In genomic region chr12:49945628-49946220, GRCm38 (mm10) we compare ENCODE assay signal across 12 mouse cellular contexts.
DNase-seq lines count a peak whose midpoint lies in the region; ATAC-seq and TF ChIP-seq lines count a peak whose summit lies in the region.
"Had no signal": no experiment of that assay in that cellular context is flagged by ENCODE, and none has a peak within 500 bp of the region (broad histone marks: within the 10 kb centered on the region; RNA-seq: fewer than 3 reads in every experiment).

No protein-coding gene starts in this region.

- H3K36me3 ChIP-seq in forebrain, postnatal 0 days (ENCODE audit: insufficient read depth) = no peaks in the 10 kb centered on the region
- no peaks in the 10 kb centered on the region for H3K36me3 ChIP-seq in midbrain, embryonic 15.5 days (replicated peaks)
- H3K36me3 ChIP-seq: embryonic facial prominence, embryonic 15.5 days; heart, embryonic 12.5 days had no signal

- peak overlapping the region; percentile 9; the same call in 1 of the 2 replicates for H3K4me2 ChIP-seq in forebrain, postnatal 0 days (ENCODE audit: low read depth)
- no peak overlapping the region for H3K4me2 ChIP-seq in midbrain, embryonic 15.5 days
- H3K4me2 ChIP-seq: embryonic facial prominence, embryonic 15.5 days; heart, embryonic 12.5 days had no signal

- peak overlapping the region; percentile 6; the same call in 1 of the 2 replicates for H3K9ac ChIP-seq in forebrain, postnatal 0 days
- H3K9ac ChIP-seq in midbrain, embryonic 15.5 days = no peak overlapping the region
- H3K9ac ChIP-seq: embryonic facial prominence, embryonic 15.5 days; heart, embryonic 12.5 days had no signal

- no peak for TF ChIP-seq POLR2A in brain, embryonic 14.5 days (IDR thresholded peaks at IDR 0.05; ENCODE audit: borderline replicate concordance, extremely low read depth, insufficient read depth, insufficient read length, poor library complexity, severe bottlenecking)

- H3K27me3 ChIP-seq in forebrain, postnatal 0 days (ENCODE audit: insufficient read depth, low read length) = no peaks in the 10 kb centered on the region
- H3K27me3 ChIP-seq in midbrain, embryonic 15.5 days (replicated peaks) = no peaks in the 10 kb centered on the region
- H3K27me3 ChIP-seq: embryonic facial prominence, embryonic 15.5 days; heart, embryonic 12.5 days had no signal

- H3K4me1 ChIP-seq in forebrain, postnatal 0 days (ENCODE audit: insufficient read depth) = peaks cover 12% of the 10 kb centered on the region
- peaks cover 4% of the 10 kb centered on the region; the same call in 1 of the 2 replicates for H3K4me1 ChIP-seq in midbrain, embryonic 15.5 days
- H3K4me1 ChIP-seq: embryonic facial prominence, embryonic 15.5 days; heart, embryonic 12.5 days had no signal

- H3K27ac ChIP-seq in layer of hippocampus, adult 2 months = peak overlapping the region; percentile 93
- H3K27ac ChIP-seq in forebrain, postnatal 0 days (ENCODE audit: low read depth, low read length) = peak overlapping the region; percentile 73
- H3K27ac ChIP-seq in midbrain, embryonic 15.5 days = peak overlapping the region; percentile 52
- H3K27ac ChIP-seq: embryonic facial prominence, embryonic 15.5 days had no signal

- no peak for DNase-seq in layer of hippocampus, adult 2 months (ENCODE audit: low spot score in 2 of 2)
- no peak for DNase-seq in layer of hippocampus, adult 8-10 months (ENCODE audit: low spot score in 2 of 2)
- DNase-seq in brain, embryonic 14.5 days (ENCODE audit: low read depth) = peak; percentile 93
- DNase-seq in forebrain, postnatal 0 days = peak; percentile 80
- DNase-seq in thymus, postnatal 4 days = no peak
- DNase-seq: cerebellum, postnatal 10 days; layer of hippocampus, adult 9-11 months; right cerebral cortex, postnatal 4 days had no signal

- no peak overlapping the region; the same call in 1 of the 2 replicates for H3K4me3 ChIP-seq in layer of hippocampus, adult 2 months
- no peak overlapping the region for H3K4me3 ChIP-seq in forebrain, postnatal 0 days (ENCODE audit: low read depth, low read length)
- no peak overlapping the region for H3K4me3 ChIP-seq in midbrain, embryonic 15.5 days
- H3K4me3 ChIP-seq: embryonic facial prominence, embryonic 15.5 days; heart, embryonic 12.5 days had no signal

- no peak for TF ChIP-seq CTCF in layer of hippocampus, adult 2 months (conservative IDR thresholded peaks at IDR 0.05)
- no peak for TF ChIP-seq CTCF in brain, embryonic 14.5 days (IDR thresholded peaks at IDR 0.05; ENCODE audit: borderline replicate concordance, extremely low read depth, insufficient read depth, insufficient read length)
- no peak for TF ChIP-seq CTCF in forebrain, postnatal 0 days (IDR thresholded peaks at IDR 0.05; ENCODE audit: low read depth)

- peak; percentile 88 for ATAC-seq in forebrain, postnatal 0 days
- peak; percentile 89 for ATAC-seq in midbrain, embryonic 15.5 days (replicated peaks)
- no peak for ATAC-seq in cerebellum, adult (ENCODE audit: insufficient number of reproducible peaks, low FRiP score, low TSS enrichment)

- WGBS in forebrain, postnatal 0 days = 20% methylated on average over 4 of the region's 4 CpGs
- WGBS in midbrain, embryonic 15.5 days = 32% methylated on average over 4 of the region's 4 CpGs

- no peaks in the 10 kb centered on the region for H3K9me3 ChIP-seq in forebrain, postnatal 0 days (ENCODE audit: low read length)
- H3K9me3 ChIP-seq in midbrain, embryonic 15.5 days = no peaks in the 10 kb centered on the region
- H3K9me3 ChIP-seq: embryonic facial prominence, embryonic 15.5 days; heart, embryonic 12.5 days had no signal

Comparison
In these comparisons a context has a peak if more than half of its experiments do, and no peak if none do; other contexts are left out.
1. DNase-seq: peak in brain, embryonic 14.5 days (single experiment) and forebrain, postnatal 0 days (single experiment); none in layer of hippocampus, adult 2 months (0 of 2), layer of hippocampus, adult 8-10 months (0 of 2) and thymus, postnatal 4 days (single experiment).
2. Peak in every context shown above with its lines, with median percentiles within 50 percentile points of each other: H3K27ac ChIP-seq.